Mouse (Mus musculus): Measurements from ENCODE around the gene Pmpca.
A peak's percentile ranks its signal among the peaks of the same experiment; 100 is the strongest.

Pmpca gene

GRCm38 (mm10) chr2:26434791-26435572 is 45.8 kb downstream of the Pmpca start:
- DNase-seq: no peak

GRCm38 (mm10) chr2:26437221-26437620 is 48.1 kb downstream of the Pmpca start:
- no peak for DNase-seq

DNA sequence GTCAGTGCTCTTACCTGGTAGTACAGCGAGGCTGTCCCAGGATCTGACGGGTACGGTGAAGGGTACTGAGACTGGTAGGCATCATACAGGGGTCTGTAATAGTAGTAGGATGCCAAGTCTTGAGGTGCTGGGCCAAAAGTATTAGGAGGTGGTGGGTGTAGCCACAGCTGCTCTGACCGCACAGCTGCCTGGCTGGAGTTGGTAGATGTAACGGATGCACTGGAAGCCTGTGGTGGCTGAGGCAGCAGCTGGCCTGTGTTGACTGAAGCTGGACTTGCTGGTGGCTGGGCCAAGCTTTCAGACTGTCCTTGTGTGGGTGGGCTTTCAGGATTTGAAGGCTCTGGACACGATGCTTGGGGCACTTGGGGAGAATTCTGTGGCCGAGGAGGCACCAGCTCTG is 49.2 kb downstream of the Pmpca start:
- no peak for DNase-seq

DNA sequence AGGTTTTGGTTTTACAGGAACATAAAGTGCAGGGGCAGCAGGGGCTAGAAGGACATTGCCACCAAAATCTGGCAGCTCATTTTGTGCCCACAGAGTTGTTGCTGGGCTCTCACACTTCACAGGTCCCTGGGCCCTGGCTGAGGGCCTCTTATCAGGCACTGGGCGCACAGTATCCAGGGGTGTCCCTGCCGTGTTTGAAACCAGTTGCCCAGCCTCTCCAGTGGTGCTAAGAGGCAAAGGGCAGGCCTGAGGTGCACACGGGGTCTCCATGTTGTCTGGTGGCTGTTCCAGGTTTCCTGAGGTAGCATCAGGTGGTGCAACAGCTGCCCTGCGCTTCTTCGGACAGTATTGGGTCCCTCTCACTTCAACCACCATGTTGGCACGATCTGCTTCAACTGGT is 50.5 kb downstream of the Pmpca start:
- no peak for DNase-seq

DNA sequence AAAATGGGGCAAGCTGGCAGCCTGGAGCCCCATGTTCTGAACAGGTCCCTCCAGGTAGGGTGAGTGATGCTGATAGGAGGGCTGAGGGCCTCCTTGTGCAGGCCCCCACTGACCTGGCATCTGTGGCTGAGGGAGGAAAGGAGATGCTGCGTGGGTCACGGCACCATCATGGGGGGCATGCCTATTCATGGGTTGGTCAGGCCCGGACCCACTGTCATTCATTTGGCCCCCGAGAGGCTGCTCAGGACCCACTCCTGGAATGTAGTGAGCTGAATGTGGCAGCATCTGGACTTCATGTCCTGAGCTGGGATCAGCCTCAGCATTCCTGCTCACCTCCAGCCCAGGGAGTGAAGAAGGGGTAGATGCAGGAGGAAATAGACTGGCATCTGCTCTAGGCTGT is 52.1 kb downstream of the Pmpca start:
- no peak for DNase-seq

DNA sequence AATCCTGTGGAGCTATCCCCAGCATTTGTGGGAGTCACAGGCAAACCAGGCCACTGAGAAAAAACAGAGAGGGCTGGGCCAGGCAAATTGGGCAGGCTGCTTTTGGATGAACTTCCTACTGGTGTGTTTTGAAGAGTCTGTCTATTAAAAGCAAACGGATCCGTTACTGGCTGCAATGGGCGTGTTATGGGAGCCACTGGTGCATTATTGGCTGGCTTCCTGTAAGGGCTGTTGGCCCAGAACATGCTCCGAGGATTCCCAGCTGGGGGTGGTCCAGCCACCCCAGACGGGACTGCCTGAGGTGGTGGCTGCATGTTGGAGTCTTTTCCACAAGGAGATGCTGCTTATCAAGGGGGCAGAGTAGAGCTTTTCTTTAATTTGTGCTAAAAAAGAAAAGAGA is 52.5 kb downstream of the Pmpca start:
- no peak for DNase-seq

- no peak for DNase-seq
Measured at GRCm38 (mm10) chr2:26442843-26443242, 53.7 kb downstream of the Pmpca start.

DNA sequence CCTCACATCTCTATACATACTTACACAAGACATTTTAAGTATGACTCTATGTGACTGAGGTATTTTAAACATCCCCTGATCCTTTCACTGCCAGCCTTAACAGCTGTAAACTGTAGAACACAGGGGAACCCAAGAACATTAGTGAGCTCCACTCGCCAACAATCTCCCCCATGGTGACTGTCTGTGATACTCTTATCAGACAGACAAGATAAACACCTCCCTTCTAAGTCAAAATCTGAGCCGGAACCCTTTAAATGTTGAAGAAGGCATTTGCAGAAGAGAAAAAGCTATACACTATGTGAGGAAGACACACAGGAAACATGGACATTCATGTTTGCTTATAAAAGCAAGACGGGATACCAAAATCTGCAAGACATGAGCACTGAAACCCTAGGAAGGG is 54.7 kb downstream of the Pmpca start:
- no peak for DNase-seq

DNA sequence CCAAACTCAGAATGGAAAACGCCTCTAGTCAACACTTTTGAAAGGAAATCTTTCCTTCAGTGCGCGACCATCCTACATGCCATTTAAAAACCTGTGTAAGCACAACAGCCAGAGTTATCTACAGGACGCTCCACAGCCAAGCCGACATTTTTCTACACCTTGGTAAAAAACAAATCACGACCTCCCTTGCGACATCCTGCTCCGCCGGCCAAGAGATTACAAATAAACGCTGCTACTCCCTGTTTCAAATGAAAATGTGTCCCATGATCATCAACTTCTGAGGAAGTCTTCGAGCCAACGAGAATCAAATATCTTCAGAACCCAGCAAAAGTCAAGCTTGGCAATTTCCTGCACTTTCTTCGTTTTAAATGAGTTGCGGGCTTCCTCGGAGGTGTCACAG is 55.2 kb downstream of the Pmpca start:
- DNase-seq: no peak

GRCm38 (mm10) chr2:26444946-26445665 is 56.0 kb downstream of the Pmpca start, which contains the start of gene Sec16a:
Sec16a (minus strand) TSS chr2:26445216.
- peak; percentile 100 for DNase-seq

- peak; percentile 96 for DNase-seq
Measured at GRCm38 (mm10) chr2:26445666-26446445, 56.7 kb downstream of the Pmpca start.

- peak; percentile 62 for DNase-seq
Measured at GRCm38 (mm10) chr2:26446671-26447070, 57.5 kb downstream of the Pmpca start.
